Mouse (Mus musculus) thymus, postnatal 4 days (tissue): ENCODE data around the gene Arhgap19.

Source experiments
- DNase-seq: peaks from one replicate; pipeline ENCODE4 v3.0.0; 2021

The Arhgap19 gene

DNA sequence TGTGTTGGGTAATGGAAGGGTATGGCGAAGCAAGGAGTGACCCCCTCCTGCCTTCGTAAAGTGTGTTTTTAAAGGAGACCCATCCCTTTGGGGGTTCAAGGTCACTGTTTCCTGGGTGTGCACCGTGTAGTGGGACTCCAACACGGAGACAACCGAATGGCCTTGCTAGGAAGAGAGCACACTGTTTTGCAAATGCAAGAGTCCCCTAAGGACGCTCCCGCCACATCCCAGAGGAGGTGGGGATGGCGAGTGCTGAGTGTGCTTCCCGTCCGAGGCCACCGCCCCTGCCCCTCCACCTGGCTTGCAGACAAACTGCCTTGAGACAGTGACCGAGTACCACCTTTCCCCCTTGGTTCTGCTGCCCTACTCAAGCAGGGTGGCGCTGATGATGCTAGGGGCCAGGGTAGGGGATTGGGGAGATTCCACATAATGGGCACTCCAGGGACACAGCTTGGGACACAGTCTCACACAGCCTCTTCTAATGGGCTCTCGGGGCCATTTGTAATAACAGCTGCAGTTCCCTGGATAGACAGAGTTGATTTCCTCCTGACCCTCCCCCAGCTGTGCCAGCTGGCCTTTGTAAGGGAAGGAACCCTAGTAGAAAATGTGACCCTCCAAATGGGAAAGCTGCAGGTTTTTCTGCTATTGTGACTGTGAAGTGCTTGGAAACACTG lies 30.0 kb upstream of the Arhgap19 start:
- DNase-seq, result peak; percentile 24

DNA sequence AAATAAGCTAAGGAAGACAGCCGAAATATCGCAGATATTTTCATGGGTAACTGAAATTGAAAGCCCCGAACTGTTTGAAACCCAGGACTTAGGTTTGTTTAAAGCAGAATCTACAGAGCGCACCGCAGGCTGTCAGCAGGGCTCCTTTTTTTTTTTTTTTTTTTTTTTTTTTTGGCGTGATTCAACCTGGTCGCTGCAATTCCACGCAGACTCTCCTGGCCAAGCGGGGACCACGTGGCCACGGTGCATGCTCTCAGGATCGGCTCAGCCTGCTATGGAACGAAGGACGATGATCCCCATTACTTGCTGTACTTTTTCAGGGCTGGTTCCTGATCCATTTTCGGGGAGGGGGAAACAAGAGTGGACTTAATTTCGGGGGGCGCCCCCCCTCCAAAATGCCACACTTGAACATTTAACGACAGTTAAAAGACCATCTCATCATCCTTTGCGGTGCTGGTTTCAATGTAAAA lies 29.3 kb upstream of the Arhgap19 start:
- peak; percentile 22 for DNase-seq

GRCm38 (mm10) chr19:41830106-41831031 lies 28.5 kb upstream of the Arhgap19 start:
- peak; percentile 89 for DNase-seq

DNA sequence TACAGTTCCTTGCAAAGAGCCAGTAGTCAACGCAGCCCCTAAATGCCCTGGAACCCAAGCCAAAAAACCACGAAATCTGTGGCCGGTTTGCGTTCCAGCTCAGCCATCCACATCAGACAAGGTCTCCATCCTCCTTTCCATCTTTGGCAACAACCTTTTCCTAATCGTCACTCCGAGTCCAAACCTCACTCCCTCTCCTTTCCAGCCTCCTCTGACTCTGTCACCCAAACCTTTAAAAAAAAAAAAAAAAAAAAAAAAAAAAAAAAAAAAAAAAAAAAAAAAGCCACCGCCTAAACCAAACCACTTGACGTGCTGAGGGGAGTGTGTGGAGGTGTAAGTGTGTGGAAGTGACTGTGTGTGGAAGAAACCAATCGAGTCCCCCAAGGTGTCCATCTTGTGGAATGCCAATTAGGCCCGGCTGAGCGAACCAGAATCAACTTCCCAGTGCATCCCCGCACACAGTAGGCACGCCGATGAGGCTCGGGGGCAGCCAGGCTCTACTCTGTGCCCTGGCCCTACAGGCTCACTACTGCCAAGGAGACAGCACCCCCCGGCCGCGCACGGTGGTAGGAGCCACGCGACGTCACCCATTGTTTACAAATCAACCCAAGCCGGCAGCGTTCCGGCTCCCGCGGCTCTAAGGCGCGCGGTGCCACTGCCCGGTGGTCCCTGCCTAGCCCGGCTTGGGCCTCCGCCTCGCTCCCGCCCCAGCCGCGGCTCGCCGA lies 27.7 kb upstream of the Arhgap19 start, which contains the start of gene Frat1:
Gene Frat1 (plus strand): TSS at position 590 of the 725 bp plus-strand sequence.
- peak; percentile 92 for DNase-seq

GRCm38 (mm10) chr19:41828941-41829340 lies 27.1 kb upstream of the Arhgap19 start:
- no peak for DNase-seq

DNA sequence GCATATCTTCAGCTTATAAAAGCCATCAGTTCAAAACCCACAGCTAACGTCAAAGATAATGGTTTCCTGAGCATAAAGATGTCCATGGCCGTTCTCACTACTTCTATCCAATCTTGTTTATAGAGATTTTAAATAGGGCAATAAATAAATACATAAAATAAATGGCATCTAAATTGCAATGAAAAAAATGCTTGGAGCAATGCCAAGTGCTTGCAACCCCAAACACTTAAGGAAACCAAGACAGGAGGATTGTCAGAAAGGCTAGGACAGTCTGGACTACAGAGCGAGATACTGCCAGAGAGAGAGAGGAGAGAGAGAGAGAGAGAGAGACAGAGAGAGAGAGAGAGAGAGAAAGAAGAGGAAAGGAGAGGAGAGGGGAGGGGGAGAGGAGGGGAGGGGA lies 24.7 kb upstream of the Arhgap19 start:
- no peak for DNase-seq

- DNase-seq, result no peak
These were observed 23.1 kb upstream of the Arhgap19 start for GRCm38 (mm10) chr19:41824950-41825349.

GRCm38 (mm10) chr19:41822589-41822988 lies 20.7 kb upstream of the Arhgap19 start:
- DNase-seq, result no peak

- no peak for DNase-seq
These were observed 19.6 kb upstream of the Arhgap19 start for GRCm38 (mm10) chr19:41821436-41821835.

- no peak for DNase-seq
These were observed 16.9 kb upstream of the Arhgap19 start for GRCm38 (mm10) chr19:41818749-41819148.

GRCm38 (mm10) chr19:41817325-41817724 lies 15.5 kb upstream of the Arhgap19 start:
- DNase-seq, result no peak

DNA sequence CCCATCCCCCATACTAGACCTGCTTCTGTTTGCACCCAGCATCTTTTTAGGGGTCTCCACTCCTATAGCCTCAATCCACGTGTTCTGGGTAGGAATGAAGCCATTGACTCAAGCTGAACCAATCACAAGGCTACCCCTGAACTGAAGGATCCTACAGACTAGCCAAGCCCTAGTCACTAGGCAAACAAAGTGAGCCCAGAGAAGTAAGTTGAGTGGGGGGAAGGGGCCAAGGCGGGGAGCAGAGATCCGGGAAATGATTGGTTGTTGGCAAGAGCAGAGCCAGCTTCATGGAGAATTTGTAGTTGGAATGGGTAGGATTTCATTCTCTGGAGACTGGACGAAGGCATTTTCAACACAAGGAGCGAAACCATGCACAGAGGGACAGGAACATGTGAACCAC lies 15.1 kb upstream of the Arhgap19 start:
- no peak for DNase-seq

DNA sequence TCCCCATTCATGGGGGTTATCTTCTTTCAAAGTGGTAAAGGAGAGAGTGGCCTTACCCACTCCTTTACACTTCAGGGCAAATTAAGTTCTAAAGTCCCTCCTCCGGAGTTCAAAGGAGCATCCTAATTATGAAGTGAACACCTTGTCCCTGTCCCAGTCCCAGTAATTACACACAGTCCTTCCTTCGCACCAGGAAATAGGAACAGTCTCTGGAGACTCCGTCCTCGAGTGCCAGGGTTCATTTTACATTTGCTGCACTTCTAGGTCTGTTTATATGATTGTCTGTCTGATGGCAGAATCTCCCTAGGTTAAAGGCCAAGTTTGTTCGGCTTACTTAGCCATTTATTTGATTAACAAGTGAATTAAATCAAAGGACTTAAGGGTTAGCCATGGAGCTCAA lies 14.6 kb upstream of the Arhgap19 start:
- DNase-seq, result no peak

DNA sequence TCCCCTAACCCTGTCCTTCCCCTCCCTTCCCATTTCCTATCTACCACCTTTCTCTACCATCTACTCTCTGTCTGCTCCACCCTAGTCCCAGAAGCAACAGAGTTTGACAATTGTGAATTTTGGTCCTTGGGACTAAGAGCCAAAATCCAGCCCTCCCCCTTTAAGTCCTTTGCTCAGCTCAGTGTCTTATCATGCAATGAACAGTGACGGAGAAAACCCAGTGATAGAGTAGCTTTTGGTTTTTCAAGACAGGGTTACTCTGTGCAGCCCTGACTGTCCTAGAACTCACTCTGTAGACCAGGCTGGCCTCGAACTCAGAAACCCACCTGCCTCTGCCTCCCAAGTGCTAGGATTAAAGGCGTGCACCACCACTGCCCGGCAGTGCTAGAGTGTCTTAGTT lies 11.5 kb upstream of the Arhgap19 start:
- DNase-seq, result no peak

DNA sequence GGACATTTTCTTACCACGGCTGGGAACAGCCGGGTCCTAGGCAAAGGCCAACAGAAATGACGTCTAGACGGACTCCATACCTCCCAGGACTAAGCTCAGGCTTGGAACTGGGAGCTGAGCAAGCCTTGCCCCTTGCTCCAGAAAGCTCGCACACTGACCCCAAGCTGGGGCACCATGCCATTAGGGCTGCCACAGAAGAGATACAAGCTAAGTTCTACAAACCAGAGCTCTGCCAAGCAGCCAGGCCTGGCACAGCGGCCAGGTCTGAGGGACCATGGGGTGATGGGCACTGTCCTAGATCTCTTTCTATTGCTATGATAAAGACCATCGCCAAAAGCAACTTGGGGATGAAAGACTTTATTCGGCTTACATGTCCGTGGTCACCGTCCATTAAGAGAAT lies 10.7 kb upstream of the Arhgap19 start:
- DNase-seq, result no peak

- DNase-seq, result no peak
These were observed 8.2 kb upstream of the Arhgap19 start for GRCm38 (mm10) chr19:41810074-41810473.

GRCm38 (mm10) chr19:41808104-41808634 lies 6.3 kb upstream of the Arhgap19 start:
- no peak for DNase-seq

DNA sequence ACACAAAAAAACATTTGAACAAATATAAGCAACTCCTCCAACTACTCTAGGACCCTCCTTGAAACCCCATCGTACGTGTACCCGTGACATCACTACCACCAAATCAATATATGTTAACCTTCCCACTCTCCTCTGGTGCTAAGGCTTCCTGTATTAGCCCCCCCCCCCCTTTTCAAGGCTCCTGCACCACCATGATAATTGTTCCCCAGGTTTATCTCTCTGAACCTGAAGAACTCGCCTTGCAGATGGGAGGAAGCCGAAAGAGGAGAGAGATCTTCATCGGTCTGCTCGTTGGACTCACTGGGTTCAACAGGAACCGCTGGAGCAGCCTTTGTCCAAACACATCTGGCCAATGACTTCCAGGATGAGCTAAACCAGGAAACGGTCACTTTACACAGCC lies 5.7 kb upstream of the Arhgap19 start:
- no peak for DNase-seq

GRCm38 (mm10) chr19:41805831-41806230 lies 4.0 kb upstream of the Arhgap19 start:
- no peak for DNase-seq

DNA sequence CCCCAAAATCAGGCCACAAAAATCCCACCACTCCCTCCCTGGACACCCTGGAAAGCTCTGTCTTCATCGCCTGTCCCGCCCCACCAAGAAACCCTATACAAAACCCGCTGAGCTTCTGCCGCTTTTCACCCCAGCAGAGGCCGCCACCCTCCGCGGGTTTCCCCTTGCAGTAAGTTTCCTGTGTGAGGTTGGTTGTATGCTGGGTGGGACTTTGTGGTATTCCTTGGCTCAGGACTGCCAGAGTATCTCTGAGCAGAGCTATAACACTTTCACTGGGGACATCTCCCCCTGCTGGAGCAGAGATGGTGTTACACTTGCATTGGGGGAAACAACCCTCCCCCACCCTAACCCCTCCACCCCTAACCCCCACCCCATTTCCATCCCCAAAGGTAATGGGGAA lies 1.5 kb upstream of the Arhgap19 start:
- DNase-seq, result peak; percentile 81

DNA sequence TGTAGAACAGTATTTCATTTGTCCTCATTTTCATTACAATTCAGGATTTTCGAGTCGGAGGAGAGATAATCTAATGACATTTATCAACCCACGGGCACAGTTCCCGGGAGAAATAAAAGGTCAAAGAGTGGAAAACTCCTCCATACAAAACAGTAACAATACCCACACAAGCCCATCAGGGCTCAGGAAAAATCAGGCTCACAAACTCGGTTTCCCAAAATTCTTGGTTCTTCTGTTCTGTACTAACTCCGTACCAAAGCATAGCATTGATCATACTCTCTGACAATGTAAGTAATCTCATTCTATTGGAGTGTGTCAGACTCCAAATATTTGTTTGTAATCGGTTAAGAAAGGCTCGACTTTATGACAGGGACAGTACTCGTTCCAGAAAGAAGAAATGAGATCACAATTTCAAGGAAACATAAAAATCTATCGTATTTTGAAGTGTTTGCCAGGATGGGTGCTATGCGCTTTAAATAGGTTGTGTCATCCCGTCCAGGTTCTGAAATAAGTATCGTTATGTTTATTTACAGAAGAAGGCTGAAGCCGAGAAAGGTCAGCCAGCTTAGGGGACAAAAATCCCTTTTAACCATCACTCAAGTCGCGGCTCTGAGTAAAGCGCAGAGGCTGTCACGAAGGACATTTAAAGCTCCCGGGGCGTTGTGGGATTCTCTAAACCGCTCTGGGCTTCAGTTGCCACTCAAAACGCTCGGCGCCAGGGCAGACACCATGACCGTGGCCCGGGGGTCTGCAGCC lies 683 bp downstream of the Arhgap19 start:
- DNase-seq, result no peak

- no peak for DNase-seq
These were observed 1.4 kb downstream of the Arhgap19 start for GRCm38 (mm10) chr19:41800451-41800850.
